Mouse (Mus musculus): ENCODE measurements around the gene Dusp8. TPM values are rescaled to one million over a fixed set of nuclear protein-coding genes. Genes with fewer than 3 reads are reported as not detected.
A peak's percentile ranks its signal among the peaks of the same experiment; 100 is the strongest.
"Not testable (repeated sequence)": the region's sequence is repeated elsewhere in the genome, so short reads cannot be mapped to it uniquely, and the experiment has no call there.

Dusp8 gene
- 10 to 100 TPM; 20.5 to 44.4 TPM for total RNA-seq (2021)
- long read RNA-seq, experiment 1, full-length matches to known transcripts, result 22 of 36 reads
- long read RNA-seq, experiment 1, partial matches to known transcripts, result 2 of 36 reads
- long read RNA-seq, experiment 1, other reads (novel, unspliced or antisense), result 12 of 36 reads
- long read RNA-seq, experiment 2, full-length matches to known transcripts, result 10 of 17 reads
- long read RNA-seq, experiment 2, partial matches to known transcripts, result 0 of 17 reads
- long read RNA-seq, experiment 2, other reads (novel, unspliced or antisense), result 7 of 17 reads

DNA sequence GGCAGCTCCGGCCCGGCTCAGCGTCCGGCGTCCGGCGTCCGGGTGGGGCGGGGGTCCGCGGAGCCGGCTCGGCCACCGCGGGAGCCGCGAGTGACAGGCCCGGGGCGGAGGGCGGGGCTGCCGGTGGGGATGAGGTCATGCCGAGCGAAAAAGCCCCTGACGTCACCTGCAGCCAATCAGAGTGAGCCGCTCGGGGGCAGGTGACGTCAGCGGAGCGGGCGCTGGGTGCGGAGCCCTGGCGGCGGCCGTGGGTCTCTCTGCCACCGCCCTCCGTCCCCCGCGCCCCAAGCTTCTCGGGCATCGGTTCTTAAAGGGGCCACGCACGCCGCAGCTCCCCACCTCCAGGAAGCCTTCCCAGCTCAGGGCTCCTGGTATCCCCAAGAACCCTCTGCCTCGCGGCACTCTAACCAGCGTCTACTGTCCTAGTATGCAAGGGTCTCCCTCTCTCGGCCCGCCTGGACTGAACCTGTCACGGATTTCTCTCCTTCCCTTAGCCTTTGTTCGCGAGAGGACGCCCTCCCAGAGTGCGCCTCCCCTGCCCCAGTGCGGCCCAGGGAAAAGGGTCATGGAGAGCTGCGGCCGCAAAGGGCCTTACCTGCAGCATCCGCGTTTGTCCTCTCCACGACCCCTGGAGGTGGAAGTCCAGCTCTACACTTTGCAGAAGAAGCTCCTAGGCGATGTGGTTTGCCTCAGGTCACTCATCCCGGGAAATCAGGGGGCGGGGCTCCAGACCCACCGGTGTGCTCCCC is at the start of gene Dusp8:
Gene Dusp8, minus strand, starts transcription at position 661 of the 749 bp plus-strand sequence.
- Histone ChIP-seq H3K4me3 (peak within 1 kb of the TSS; percentile 96), H3K27ac (peak within 1 kb of the TSS; percentile 97)
- peak; percentile 97 for DNase-seq
- intact Hi-C loops (cut with DNase I), result loop anchor here (5.0 to 10.0 kb wide), 3 partner anchors 33 to 191 kb away; partner anchors contain the start of gene Mob2
- TF ChIP-seq CTCF (IDR thresholded peaks at IDR 0.05), result peak; percentile 37

GRCm38 (mm10) chr7:142144507-142144906 is 48.9 kb upstream of the Dusp8 start, which contains the start of gene Gm45337:
TSS of gene Gm45337 (minus strand) at chr7:142144607.
- TF ChIP-seq CTCF (IDR thresholded peaks at IDR 0.05), result no peak
- Histone ChIP-seq H3K4me3 (no peak within 1 kb of the TSS), H3K27ac (no peak within 1 kb of the TSS)
- no peak for DNase-seq
- intact Hi-C loops (cut with DNase I), result no loop called here

DNA sequence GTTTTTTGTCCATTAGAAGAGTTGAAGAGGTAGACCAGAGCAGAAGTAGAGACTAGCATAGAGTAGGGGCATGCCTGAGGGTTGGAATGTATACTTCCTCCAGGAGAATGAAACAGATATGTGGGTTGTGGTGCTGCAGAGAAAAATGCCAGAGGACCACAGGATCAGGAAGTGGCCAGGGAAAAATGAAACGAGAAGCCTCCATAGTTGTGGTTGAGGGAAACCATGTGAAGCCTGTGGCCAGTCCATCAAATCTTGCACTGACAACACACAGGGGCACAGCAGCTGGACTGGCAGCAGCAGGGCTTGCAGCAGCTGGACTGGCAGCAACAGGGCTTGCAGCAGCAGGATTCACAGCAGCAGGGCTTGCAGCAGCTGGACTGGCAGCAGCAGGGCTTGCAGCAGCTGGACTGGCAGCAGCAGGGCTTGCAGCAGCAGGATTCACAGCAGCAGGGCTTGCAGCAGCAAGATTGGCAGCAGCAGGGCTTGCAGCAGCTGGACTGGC is 47.9 kb upstream of the Dusp8 start:
- DNase-seq; intact Hi-C loops (cut with DNase I); H3K4me3 ChIP-seq; H3K27ac ChIP-seq: not testable (repeated sequence)

DNA sequence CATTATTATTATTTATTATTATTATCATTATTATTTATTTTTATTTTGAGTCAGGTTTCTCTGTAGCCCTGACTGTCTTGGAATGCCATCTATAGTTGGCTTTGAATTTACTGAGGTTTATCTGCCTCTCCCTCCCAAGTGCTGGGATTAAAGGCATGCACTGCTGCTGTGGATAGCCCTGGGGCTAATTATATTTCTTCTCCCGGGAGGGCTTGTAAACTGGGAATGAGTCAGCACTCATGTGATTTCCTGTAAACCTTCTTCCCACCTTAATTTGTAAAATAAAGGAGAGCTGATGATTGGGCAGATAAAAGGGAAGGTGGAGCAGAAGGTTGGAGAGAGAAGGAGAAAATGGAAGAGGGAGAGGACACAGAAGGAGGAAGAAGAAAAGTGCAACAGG is 45.1 kb upstream of the Dusp8 start:
- no peak for TF ChIP-seq CTCF (IDR thresholded peaks at IDR 0.05)
- Histone ChIP-seq H3K4me3 (no peak overlapping the region), H3K27ac (no peak overlapping the region)
- no peak for DNase-seq
- intact Hi-C loops (cut with DNase I), result no loop called here

GRCm38 (mm10) chr7:142135934-142136333 is 40.3 kb upstream of the Dusp8 start, which contains the start of gene Gm39115:
TSS of gene Gm39115 (minus strand) at chr7:142136034.
- intact Hi-C loops (cut with DNase I); H3K4me3 ChIP-seq; H3K27ac ChIP-seq; DNase-seq: not testable (repeated sequence)

DNA sequence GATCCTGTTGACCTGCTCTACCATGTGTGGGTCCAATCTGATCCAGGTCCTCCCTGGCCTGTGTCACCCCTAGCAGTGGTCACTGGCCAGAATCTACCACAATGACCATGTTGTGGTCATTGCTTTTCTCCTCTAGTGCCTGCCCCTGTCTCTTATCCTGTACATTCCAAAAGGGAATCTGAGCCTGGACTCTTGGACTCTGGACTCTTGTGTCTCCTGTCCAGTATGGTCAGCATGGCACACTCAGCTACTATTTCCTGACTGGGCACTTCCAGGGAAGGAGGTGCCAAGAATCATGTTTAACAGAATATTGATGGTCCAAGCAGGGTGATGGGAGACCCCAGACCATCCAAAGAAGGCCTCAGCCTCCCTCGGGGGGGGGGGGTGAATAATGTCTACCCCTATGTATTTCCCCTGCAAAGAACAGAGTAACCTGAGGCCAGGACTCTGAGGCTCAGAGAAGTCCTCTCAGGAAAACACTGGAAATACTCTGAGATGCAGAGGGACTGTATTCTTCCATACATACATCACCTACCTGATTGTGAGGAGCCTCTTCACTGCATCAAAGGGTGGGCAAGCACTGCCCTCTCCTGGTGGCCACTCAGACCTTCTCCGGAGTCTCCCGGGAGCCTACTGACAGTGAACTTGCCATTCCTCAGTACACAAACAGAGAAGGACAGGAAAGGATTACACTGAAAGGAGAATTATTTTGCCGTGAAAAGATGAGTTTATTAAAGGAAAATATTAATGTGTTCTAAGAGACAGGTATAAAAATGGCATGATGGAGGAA is 38.8 kb upstream of the Dusp8 start:
- intact Hi-C loops (cut with DNase I), result no loop called here
- DNase-seq, result no peak
- TF ChIP-seq CTCF (IDR thresholded peaks at IDR 0.05), result peak; percentile 25; the same call in 1 of the 2 replicates
- Histone ChIP-seq H3K27ac (no peak overlapping the region), H3K4me3 (no peak overlapping the region)

GRCm38 (mm10) chr7:142128843-142129242 is 33.2 kb upstream of the Dusp8 start:
- intact Hi-C loops (cut with DNase I), result no loop called here
- Histone ChIP-seq H3K27ac (no peak overlapping the region), H3K4me3 (no peak overlapping the region)
- TF ChIP-seq CTCF (IDR thresholded peaks at IDR 0.05), result no peak
- no peak for DNase-seq

- DNase-seq; intact Hi-C loops (cut with DNase I); H3K27ac ChIP-seq; H3K4me3 ChIP-seq: not testable (repeated sequence)
These were observed 25.0 kb upstream of the Dusp8 start, which contains the start of gene Gm45618 for GRCm38 (mm10) chr7:142120629-142121028. TSS of gene Gm45618 (minus strand) at chr7:142120729.

GRCm38 (mm10) chr7:142119632-142120031 is 24.0 kb upstream of the Dusp8 start:
- intact Hi-C loops (cut with DNase I), result no loop called here
- no peak overlapping the region for H3K27ac ChIP-seq
- H3K4me3 ChIP-seq, result no peak overlapping the region
- TF ChIP-seq CTCF (IDR thresholded peaks at IDR 0.05), result peak; percentile 69
- peak; percentile 39 for DNase-seq

DNA sequence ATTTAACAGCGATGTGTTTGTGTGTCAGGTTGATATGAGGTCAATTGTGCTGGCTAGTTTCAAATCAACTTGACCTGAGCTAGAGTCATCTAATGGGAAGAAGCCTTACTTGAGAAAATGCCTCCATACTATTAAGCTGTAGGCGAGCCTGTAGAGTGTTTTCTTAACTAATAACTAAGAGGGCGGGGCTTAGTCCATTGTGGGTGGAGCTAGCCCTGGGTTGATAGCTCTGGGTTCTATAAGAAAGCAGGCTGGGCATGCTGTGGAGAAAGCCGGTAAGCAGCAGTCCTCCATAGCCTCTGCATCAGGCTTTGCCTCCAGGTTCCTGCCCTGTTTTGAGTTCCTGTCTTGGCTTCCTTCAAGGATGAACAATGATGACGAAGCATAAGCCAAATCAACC is 9.1 kb upstream of the Dusp8 start:
- TF ChIP-seq CTCF (IDR thresholded peaks at IDR 0.05), result no peak
- H3K4me3 ChIP-seq, result no peak overlapping the region
- no peak overlapping the region for H3K27ac ChIP-seq
- no peak for DNase-seq
- intact Hi-C loops (cut with DNase I), result no loop called here

DNA sequence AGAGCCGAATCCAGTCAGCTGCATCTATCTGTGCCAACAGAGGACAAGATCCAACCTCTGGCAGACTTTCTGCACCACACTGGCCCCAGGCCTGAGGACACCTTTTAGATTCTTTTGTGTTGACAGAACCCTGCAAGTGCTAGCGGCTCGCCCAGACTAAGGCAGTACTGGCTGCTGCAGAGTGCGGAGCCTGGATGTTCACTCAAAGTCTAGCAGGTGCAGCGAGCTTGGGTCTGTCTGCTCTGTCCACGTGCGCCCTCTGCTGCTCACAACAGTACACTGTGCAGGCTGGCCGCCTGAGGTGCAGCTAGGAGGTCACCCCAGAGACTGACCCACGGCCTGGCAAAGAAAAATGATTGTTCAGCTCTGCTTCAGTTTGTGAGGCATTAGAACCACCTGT is 2.1 kb upstream of the Dusp8 start:
- peak; percentile 89 for DNase-seq
- Histone ChIP-seq H3K27ac (no peak overlapping the region), H3K4me3 (no peak overlapping the region)
- peak; percentile 99 for TF ChIP-seq CTCF (IDR thresholded peaks at IDR 0.05)
- intact Hi-C loops (cut with DNase I), result loop anchor here (1.0 to 10.0 kb wide), 5 partner anchors 26 to 193 kb away; partner anchors contain the start of gene Mob2

DNA sequence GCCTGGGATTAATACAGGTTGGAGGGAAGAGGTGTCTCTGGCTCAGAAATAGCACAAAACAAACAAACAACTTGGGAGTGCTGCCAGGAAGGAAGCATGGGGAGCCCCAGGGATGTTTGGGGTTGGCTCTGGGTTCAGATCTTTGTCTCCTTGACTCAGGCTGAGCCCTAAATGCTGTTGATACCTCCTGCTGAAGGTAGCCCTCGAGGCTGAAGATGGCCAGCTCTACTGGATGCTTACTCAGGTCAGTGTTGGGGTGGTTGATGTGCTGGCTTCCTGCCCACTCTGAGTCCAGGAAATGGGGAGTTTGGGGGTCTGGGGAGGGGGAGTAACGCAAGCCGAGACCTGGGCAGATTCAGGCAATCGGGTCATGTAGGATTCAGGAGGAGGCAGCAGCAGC is 1.1 kb upstream of the Dusp8 start:
- no peak for TF ChIP-seq CTCF (IDR thresholded peaks at IDR 0.05)
- no peak overlapping the region for H3K27ac ChIP-seq
- DNase-seq, result no peak
- H3K4me3 ChIP-seq, result no peak overlapping the region
- intact Hi-C loops (cut with DNase I), result loop anchor here (1.0 to 10.0 kb wide), 5 partner anchors 25 to 192 kb away; partner anchors contain the start of gene Mob2
